Mouse (Mus musculus) forebrain, embryonic 12.5 days (tissue): Measurements from ENCODE around the gene 1700020L24Rik. TPM values are rescaled to one million over a fixed set of nuclear protein-coding genes. Genes with fewer than 3 reads are reported as not detected.

ENCODE experiments used
- ATAC-seq: fragments of 200-750 bp; cut with Nextera tagmentation; 2 replicates; pipeline ENCODE4 v1.8.0; 2017; ENCODE audit warnings: moderate TSS enrichment; ENCODE audit not compliant: low FRiP score
- H3K27ac ChIP-seq: fragments of 300-500 bp; sonication (generic); 2 replicates; pipeline ENCODE4 v1.5.1; 2016; ENCODE audit warnings: mild to moderate bottlenecking
- H3K27me3 ChIP-seq: fragments of 300-500 bp; sonication (generic); 2 replicates; pipeline ENCODE4 v1.6.1; 2016; ENCODE audit warnings: mild to moderate bottlenecking
- H3K36me3 ChIP-seq: fragments of 300-500 bp; sonication (generic); replicated peaks from 2 replicates; pipeline ENCODE4 v1.6.1; 2016; ENCODE audit warnings: mild to moderate bottlenecking
- H3K4me1 ChIP-seq: fragments of 300-500 bp; sonication (generic); 2 replicates; pipeline ENCODE4 v1.6.1; 2016
- H3K4me2 ChIP-seq: fragments of 300-500 bp; sonication (generic); 2 replicates; pipeline ENCODE4 v1.6.1; 2016; ENCODE audit warnings: mild to moderate bottlenecking, moderate library complexity
- H3K4me3 ChIP-seq: fragments of 300-500 bp; sonication (generic); replicated peaks from 2 replicates; pipeline ENCODE4 v1.5.1; 2016; ENCODE audit warnings: mild to moderate bottlenecking
- H3K9ac ChIP-seq: fragments of 300-500 bp; sonication (generic); 2 replicates; pipeline ENCODE4 v1.6.1; 2016; ENCODE audit warnings: mild to moderate bottlenecking
- H3K9me3 ChIP-seq: fragments of 300-500 bp; sonication (generic); 2 replicates; pipeline ENCODE4 v1.6.1; 2016
- WGBS: fragments of 180-500 bp; shearing (Covaris S2); methylation state at CpG from one replicate; pipeline ENCODE4 v1.1.7; 2016; 5-methylcytosine and 5-hydroxymethylcytosine counted together
- polyA plus RNA-seq: library from polyadenylated mRNA; unstranded; fragments of >200 nt; fragmentation: Nextera tagmentation; extraction: Ambion mirVana; gene quantifications from 2 replicates; pipeline ENCODE4 v1.2.1, GENCODE M21; 2016

The 1700020L24Rik gene
- polyA plus RNA-seq, 1 experiment from 2014 or later, result 0.29 TPM

- H3K9me3 ChIP-seq, result no peaks in the 10 kb centered on the region
- H3K27ac ChIP-seq, result no peak overlapping the region
- H3K9ac ChIP-seq, result no peak overlapping the region
- H3K4me1 ChIP-seq, result peaks cover 9% of the 10 kb centered on the region
- 80% methylated on average over 7 of the region's 7 CpGs for WGBS
- H3K4me3 ChIP-seq, result no peak overlapping the region
- H3K4me2 ChIP-seq, result no peak overlapping the region
- ATAC-seq, result no peak
- H3K36me3 ChIP-seq, result no peaks in the 10 kb centered on the region
- peaks cover 68% of the 10 kb centered on the region for H3K27me3 ChIP-seq
Measured at GRCm38 (mm10) chr11:83417708-83418107, 19.8 kb upstream of the 1700020L24Rik start.

GRCm38 (mm10) chr11:83418566-83418965, 18.9 kb upstream of the 1700020L24Rik start:
- peak overlapping the region; percentile 42 for H3K4me2 ChIP-seq
- H3K4me3 ChIP-seq, result peak overlapping the region; percentile 21; the same call in 1 of the 2 replicates
- peak; percentile 64 for ATAC-seq
- H3K9me3 ChIP-seq, result no peaks in the 10 kb centered on the region
- peaks cover 9% of the 10 kb centered on the region for H3K4me1 ChIP-seq
- H3K36me3 ChIP-seq, result no peaks in the 10 kb centered on the region
- no peak overlapping the region for H3K9ac ChIP-seq
- no peak overlapping the region for H3K27ac ChIP-seq
- H3K27me3 ChIP-seq, result peaks cover 63% of the 10 kb centered on the region
- 6% methylated on average over 38 of the region's 38 CpGs for WGBS

GRCm38 (mm10) chr11:83420338-83420737, 17.1 kb upstream of the 1700020L24Rik start:
- H3K4me1 ChIP-seq, result peaks cover 9% of the 10 kb centered on the region
- ATAC-seq, result 0 out of 2 replicates have a peak, but pooled peaks have one; percentile 27
- 34% methylated on average over 4 of the region's 4 CpGs for WGBS
- no peak overlapping the region for H3K4me2 ChIP-seq
- no peak overlapping the region for H3K9ac ChIP-seq
- peaks cover 63% of the 10 kb centered on the region for H3K27me3 ChIP-seq
- H3K27ac ChIP-seq, result no peak overlapping the region
- H3K9me3 ChIP-seq, result no peaks in the 10 kb centered on the region
- no peak overlapping the region for H3K4me3 ChIP-seq
- H3K36me3 ChIP-seq, result no peaks in the 10 kb centered on the region

GRCm38 (mm10) chr11:83421305-83421704, 16.2 kb upstream of the 1700020L24Rik start:
- no peak overlapping the region for H3K4me3 ChIP-seq
- H3K27me3 ChIP-seq, result peaks cover 61% of the 10 kb centered on the region
- no peak overlapping the region for H3K4me2 ChIP-seq
- no peaks in the 10 kb centered on the region for H3K36me3 ChIP-seq
- ATAC-seq, result no peak
- peaks cover 9% of the 10 kb centered on the region for H3K4me1 ChIP-seq
- no peak overlapping the region for H3K9ac ChIP-seq
- no peak overlapping the region for H3K27ac ChIP-seq
- 6% methylated on average over 9 of the region's 9 CpGs for WGBS
- H3K9me3 ChIP-seq, result no peaks in the 10 kb centered on the region

- H3K4me2 ChIP-seq, result no peak overlapping the region
- H3K9ac ChIP-seq, result no peak overlapping the region
- no peaks in the 10 kb centered on the region for H3K4me1 ChIP-seq
- WGBS, result 6% methylated on average over 8 of the region's 8 CpGs
- no peak overlapping the region for H3K4me3 ChIP-seq
- H3K27ac ChIP-seq, result no peak overlapping the region
- H3K36me3 ChIP-seq, result no peaks in the 10 kb centered on the region
- H3K27me3 ChIP-seq, result peaks cover 64% of the 10 kb centered on the region
- peak; percentile 58; the same call in 1 of the 2 replicates for ATAC-seq
- H3K9me3 ChIP-seq, result no peaks in the 10 kb centered on the region
Measured at GRCm38 (mm10) chr11:83424681-83425080, 12.8 kb upstream of the 1700020L24Rik start.

- Histone ChIP-seq H3K9me3 (no peaks in the 10 kb centered on the region), H3K27ac (no peak overlapping the region), H3K27me3 (peaks cover 45% of the 10 kb centered on the region), H3K36me3 (no peaks in the 10 kb centered on the region), H3K9ac (no peak overlapping the region), H3K4me3 (no peak overlapping the region), H3K4me1 (no peaks in the 10 kb centered on the region), H3K4me2 (no peak overlapping the region)
- ATAC-seq, result no peak
- 46% methylated on average over 17 of the region's 17 CpGs for WGBS
Measured at GRCm38 (mm10) chr11:83426964-83427363, 10.5 kb upstream of the 1700020L24Rik start.

- H3K4me3 ChIP-seq, result no peak within 1 kb of the TSS
- WGBS, result 59% methylated on average over 5 of the region's 5 CpGs
- no peaks in the 10 kb centered on the region for H3K9me3 ChIP-seq
Measured at GRCm38 (mm10) chr11:83429355-83429754, 8.1 kb upstream of the 1700020L24Rik start, which contains the start of gene Gas2l2. Gas2l2 (minus strand) TSS chr11:83429455.

GRCm38 (mm10) chr11:83432533-83432932, 4.9 kb upstream of the 1700020L24Rik start:
- ATAC-seq, result no peak
- H3K27ac ChIP-seq, result no peak overlapping the region
- H3K36me3 ChIP-seq, result no peaks in the 10 kb centered on the region
- H3K4me3 ChIP-seq, result no peak overlapping the region
- no peak overlapping the region for H3K9ac ChIP-seq
- H3K27me3 ChIP-seq, result peaks cover 35% of the 10 kb centered on the region
- H3K4me2 ChIP-seq, result no peak overlapping the region
- H3K4me1 ChIP-seq, result no peaks in the 10 kb centered on the region
- no peaks in the 10 kb centered on the region for H3K9me3 ChIP-seq
- WGBS, result 79% methylated on average over 2 of the region's 2 CpGs

More at GRCm38 (mm10) chr11:83429355-83429754, 8.1 kb upstream of the 1700020L24Rik start, which contains the start of gene Gas2l2:
- H3K36me3 ChIP-seq, result no peaks in the 10 kb centered on the region
- no peak within 1 kb of the TSS for H3K9ac ChIP-seq
- no peak for ATAC-seq
- no peak within 1 kb of the TSS for H3K27ac ChIP-seq
- no peak within 1 kb of the TSS for H3K4me2 ChIP-seq
- no peaks in the 10 kb centered on the region for H3K4me1 ChIP-seq
- peaks cover 38% of the 10 kb centered on the region for H3K27me3 ChIP-seq

GRCm38 (mm10) chr11:83439426-83440060, 2.1 kb downstream of the 1700020L24Rik start:
- H3K9ac ChIP-seq, result peak overlapping the region; percentile 54; the same call in 1 of the 2 replicates
- no peak overlapping the region for H3K27ac ChIP-seq

GRCm38 (mm10) chr11:83440081-83441064, 2.9 kb downstream of the 1700020L24Rik start:
- H3K27me3 ChIP-seq, result peaks cover 71% of the 10 kb centered on the region
- no peak overlapping the region for H3K27ac ChIP-seq

More at GRCm38 (mm10) chr11:83439426-83440060, 2.1 kb downstream of the 1700020L24Rik start:
- Histone ChIP-seq H3K9me3 (no peaks in the 10 kb centered on the region), H3K36me3 (no peaks in the 10 kb centered on the region), H3K4me3 (peak overlapping the region; percentile 60), H3K27me3 (peaks cover 64% of the 10 kb centered on the region), H3K4me2 (peak overlapping the region; percentile 94), H3K4me1 (peaks cover 20% of the 10 kb centered on the region)
- 32% methylated on average over 11 of the region's 11 CpGs for WGBS
- ATAC-seq, result no peak

GRCm38 (mm10) chr11:83441235-83441634, 3.8 kb downstream of the 1700020L24Rik start:
- Histone ChIP-seq H3K4me2 (no peak overlapping the region), H3K36me3 (no peaks in the 10 kb centered on the region), H3K9ac (no peak overlapping the region), H3K27me3 (peaks cover 73% of the 10 kb centered on the region), H3K4me1 (peaks cover 23% of the 10 kb centered on the region), H3K4me3 (no peak overlapping the region; the same call in 1 of the 2 replicates), H3K27ac (no peak overlapping the region), H3K9me3 (no peaks in the 10 kb centered on the region)
- no peak for ATAC-seq
- WGBS, result 35% methylated on average over 7 of the region's 7 CpGs

More at GRCm38 (mm10) chr11:83440081-83441064, 2.9 kb downstream of the 1700020L24Rik start:
- H3K9me3 ChIP-seq, result no peaks in the 10 kb centered on the region
- WGBS, result under 1% methylated on average over 63 of the region's 75 CpGs
- ATAC-seq, result peak; percentile 94
- H3K4me1 ChIP-seq, result peaks cover 23% of the 10 kb centered on the region
- peak overlapping the region; percentile 54 for H3K9ac ChIP-seq
- H3K4me2 ChIP-seq, result peak overlapping the region; percentile 94
- no peaks in the 10 kb centered on the region for H3K36me3 ChIP-seq
- H3K4me3 ChIP-seq, result peak overlapping the region; percentile 60
